In the genomic region with DNA sequence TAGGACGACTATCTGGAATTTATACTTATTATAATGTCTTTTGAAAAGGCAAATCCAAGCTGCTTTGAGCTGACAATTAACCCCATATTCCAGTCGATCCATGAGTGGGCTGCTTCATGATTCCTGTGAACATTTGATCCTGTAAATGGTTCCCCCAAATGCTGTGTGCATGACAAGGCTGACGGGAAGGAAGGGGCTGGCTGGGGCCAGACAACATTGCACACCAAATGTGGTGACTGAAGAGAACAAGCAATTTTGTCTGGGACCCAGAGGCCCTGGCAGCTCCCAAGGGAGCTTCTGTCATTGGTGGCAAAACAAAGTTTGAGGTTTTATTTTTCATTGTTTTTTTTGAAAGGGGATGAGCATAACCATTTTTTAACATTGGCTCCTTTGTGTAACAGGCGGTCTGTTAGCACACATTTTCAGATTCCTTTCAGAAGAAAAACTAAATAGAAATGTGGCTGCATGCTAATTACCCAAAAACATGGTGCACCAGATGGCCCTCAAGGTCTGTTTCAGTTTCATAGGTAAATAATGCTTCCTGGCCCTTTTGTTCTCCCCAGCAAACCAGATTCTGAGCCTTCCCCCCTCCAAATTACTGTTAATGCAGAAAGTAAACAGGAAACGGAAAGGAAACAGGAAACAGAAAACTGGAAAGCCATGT, we compare ENCODE assay signal across 16 mouse cellular contexts.
A peak's percentile ranks its signal among the peaks of the same experiment; 100 is the strongest.
DNase-seq lines count a peak whose midpoint lies in the region; ATAC-seq and TF ChIP-seq lines count a peak whose summit lies in the region.
"Had no signal": no experiment of that assay in that cellular context is flagged by ENCODE, and none has a peak within 500 bp of the region (broad histone marks: within the 10 kb centered on the region; RNA-seq: fewer than 3 reads in every experiment).

No protein-coding gene starts in this region.

- no peaks in the 10 kb centered on the region for H3K9me3 ChIP-seq in embryonic facial prominence, embryonic 12.5 days
- H3K9me3 ChIP-seq in embryonic facial prominence, embryonic 10.5 days = no peaks in the 10 kb centered on the region
- H3K9me3 ChIP-seq in kidney, embryonic 14.5 days (ENCODE audit: control insufficient read depth, low read length) = no peaks in the 10 kb centered on the region
- H3K9me3 ChIP-seq in stomach, postnatal 0 days (ENCODE audit: control insufficient read depth, low read length) = no peaks in the 10 kb centered on the region
- H3K9me3 ChIP-seq: heart, embryonic 10.5 days; midbrain, embryonic 10.5 days had no signal

- no peak overlapping the region for H3K4me3 ChIP-seq in embryonic facial prominence, embryonic 12.5 days
- H3K4me3 ChIP-seq in embryonic facial prominence, embryonic 10.5 days = no peak overlapping the region
- no peak overlapping the region for H3K4me3 ChIP-seq in layer of hippocampus, adult 2 months
- H3K4me3 ChIP-seq in kidney, embryonic 14.5 days (ENCODE audit: low read length) = no peak overlapping the region
- no peak overlapping the region for H3K4me3 ChIP-seq in stomach, postnatal 0 days (ENCODE audit: low read depth, low read length)
- H3K4me3 ChIP-seq: heart, embryonic 10.5 days; midbrain, embryonic 10.5 days had no signal

- WGBS in embryonic facial prominence, embryonic 12.5 days = 55% methylated on average over 5 of the region's 5 CpGs
- WGBS in embryonic facial prominence, embryonic 10.5 days = 65% methylated on average over 5 of the region's 5 CpGs
- WGBS in kidney, embryonic 14.5 days = 77% methylated on average over 5 of the region's 5 CpGs
- 74% methylated on average over 5 of the region's 5 CpGs for WGBS in stomach, postnatal 0 days

- H3K9ac ChIP-seq in embryonic facial prominence, embryonic 12.5 days = no peak overlapping the region
- H3K9ac ChIP-seq in kidney, embryonic 14.5 days (ENCODE audit: low read depth, low read length) = no peak overlapping the region
- no peak overlapping the region for H3K9ac ChIP-seq in stomach, postnatal 0 days (ENCODE audit: low read length)

- TF ChIP-seq EP300 in stomach, postnatal 0 days (optimal IDR thresholded peaks at IDR 0.05) = no peak

- H3K4me2 ChIP-seq in embryonic facial prominence, embryonic 12.5 days (replicated peaks) = no peak overlapping the region
- no peak overlapping the region for H3K4me2 ChIP-seq in kidney, embryonic 14.5 days (replicated peaks; ENCODE audit: low read depth, low read length)
- H3K4me2 ChIP-seq in stomach, postnatal 0 days (replicated peaks; ENCODE audit: low read depth) = no peak overlapping the region
- H3K4me2 ChIP-seq: liver, embryonic 11.5 days had no signal

- TF ChIP-seq CTCF in layer of hippocampus, adult 2 months (conservative IDR thresholded peaks at IDR 0.05) = no peak
- no peak for TF ChIP-seq CTCF in stomach, postnatal 0 days (IDR thresholded peaks at IDR 0.05; ENCODE audit: low read depth)

- H3K36me3 ChIP-seq in embryonic facial prominence, embryonic 12.5 days = no peaks in the 10 kb centered on the region
- H3K36me3 ChIP-seq in embryonic facial prominence, embryonic 10.5 days (replicated peaks) = no peaks in the 10 kb centered on the region
- no peaks in the 10 kb centered on the region for H3K36me3 ChIP-seq in kidney, embryonic 14.5 days (ENCODE audit: control insufficient read depth, insufficient read depth, low read length)
- H3K36me3 ChIP-seq in stomach, postnatal 0 days (ENCODE audit: control insufficient read depth, insufficient read depth, low read length) = no peaks in the 10 kb centered on the region
- H3K36me3 ChIP-seq: heart, embryonic 10.5 days; midbrain, embryonic 10.5 days had no signal

- 0 out of 2 replicates have a peak overlapping the region, but pooled peaks have one; percentile 36 for H3K27ac ChIP-seq in embryonic facial prominence, embryonic 12.5 days
- no peak overlapping the region for H3K27ac ChIP-seq in embryonic facial prominence, embryonic 10.5 days (replicated peaks)
- no peak overlapping the region for H3K27ac ChIP-seq in layer of hippocampus, adult 2 months
- H3K27ac ChIP-seq in kidney, embryonic 14.5 days (ENCODE audit: low read depth, low read length) = no peak overlapping the region
- H3K27ac ChIP-seq in stomach, postnatal 0 days (replicated peaks) = no peak overlapping the region
- H3K27ac ChIP-seq: heart, embryonic 10.5 days; midbrain, embryonic 10.5 days had no signal

- no peak for DNase-seq in embryonic facial prominence, embryonic 10.5 days (ENCODE audit: low spot score)
- DNase-seq in right cerebral cortex, adult 18-20 months = peak; percentile 12
- no peak for DNase-seq in right cerebral cortex, postnatal 36 days (ENCODE audit: low spot score in 2 of 2)
- DNase-seq in layer of hippocampus, adult 2 months (ENCODE audit: low spot score in 2 of 2) = peak; percentile 59 to 64
- DNase-seq in stomach, postnatal 0 days (ENCODE audit: low spot score) = no peak
- DNase-seq: cerebellum, postnatal 14 days; gastrocnemius, postnatal 25 days; heart, postnatal 14 days; kidney, adult 9 months; thymus, postnatal 25 days had no signal

- no peaks in the 10 kb centered on the region for H3K27me3 ChIP-seq in embryonic facial prominence, embryonic 12.5 days
- no peaks in the 10 kb centered on the region for H3K27me3 ChIP-seq in embryonic facial prominence, embryonic 10.5 days (replicated peaks; ENCODE audit: low read depth, poor library complexity, severe bottlenecking)
- no peaks in the 10 kb centered on the region for H3K27me3 ChIP-seq in kidney, embryonic 14.5 days (ENCODE audit: control insufficient read depth, insufficient read depth, low read length)
- no peaks in the 10 kb centered on the region for H3K27me3 ChIP-seq in stomach, postnatal 0 days (ENCODE audit: control insufficient read depth, insufficient read depth, low read length)

- no peak for ATAC-seq in embryonic facial prominence, embryonic 12.5 days (ENCODE audit: insufficient number of reproducible peaks, insufficient read depth, low FRiP score, low TSS enrichment)
- ATAC-seq in kidney, embryonic 14.5 days (ENCODE audit: low FRiP score, low TSS enrichment) = no peak
- no peak for ATAC-seq in stomach, postnatal 0 days (ENCODE audit: low FRiP score, low TSS enrichment)
- no peak for ATAC-seq in megakaryocyte, adult 5-6 weeks (ENCODE audit: poor library complexity, severe bottlenecking)

- no peaks in the 10 kb centered on the region for H3K4me1 ChIP-seq in embryonic facial prominence, embryonic 12.5 days
- H3K4me1 ChIP-seq in embryonic facial prominence, embryonic 10.5 days = 0 out of 2 replicates have a peak, but pooled peaks cover 6% of the 10 kb centered on the region
- no peaks in the 10 kb centered on the region for H3K4me1 ChIP-seq in kidney, embryonic 14.5 days (ENCODE audit: control insufficient read depth, insufficient read depth, low read length)
- no peaks in the 10 kb centered on the region for H3K4me1 ChIP-seq in stomach, postnatal 0 days (replicated peaks; ENCODE audit: control insufficient read depth, insufficient read depth)
- H3K4me1 ChIP-seq: midbrain, embryonic 10.5 days had no signal

Comparison
In these comparisons a context has a peak if more than half of its experiments do, and no peak if none do; other contexts are left out.
1. DNase-seq: peak in right cerebral cortex, adult 18-20 months (single experiment) and layer of hippocampus, adult 2 months (2 of 2); none in embryonic facial prominence, embryonic 10.5 days (single experiment), right cerebral cortex, postnatal 36 days (0 of 2) and stomach, postnatal 0 days (single experiment).